Mouse (Mus musculus) B cell, adult 62 days (primary cell): ENCODE results near the gene Moap1. TPM values are rescaled to one million over a fixed set of nuclear protein-coding genes. Genes with fewer than 3 reads are reported as not detected.

Source experiments
- total RNA-seq: library from RNA; stranded (reverse); gene quantifications from 4 replicates; pipeline ENCODE4 v1.2.4, GENCODE M21; 2023

Gene Moap1
- total RNA-seq: 9.7 to 16.3 TPM (median 12.7 TPM) in 4 replicates

GRCm38 (mm10) chr12:102743589-102744574, at the start of gene Moap1, which contains the start of gene Tmem251:
Gene Moap1 (minus strand): TSS chr12:102743661.
Gene Tmem251 (plus strand): TSS chr12:102743762.

GRCm38 (mm10) chr12:102758403-102758756, 14.9 kb upstream of the Moap1 start, which contains the start of gene Gm20604:
Gene Gm20604 (minus strand): TSS chr12:102758672.

GRCm38 (mm10) chr12:102757689-102758402, 14.4 kb upstream of the Moap1 start, which contains the start of the genes Gm28051, Gon7 and Ubr7:
Gene Gm28051 (minus strand): TSS chr12:102757765.
Gene Gon7 (minus strand): TSS chr12:102757803.
Gene Ubr7 (plus strand): TSS chr12:102757967.

GRCm38 (mm10) chr12:102704457-102705198, 38.8 kb downstream of the Moap1 start, which contains the start of gene Itpk1:
Gene Itpk1 (minus strand): TSS chr12:102704930.

Other genes with a start within 250 kb of the Moap1 start
- not detected in 4 replicates for gene Chga, start 188.7 kb downstream of the Moap1 start, total RNA-seq
- gene Itpk1, start 38.7 kb downstream of the Moap1 start, total RNA-seq: 21.5 to 42.6 TPM (median 34.5 TPM) in 4 replicates
- 37.7 to 38.9 TPM (median 38.4 TPM) in 4 replicates for gene Tmem251, start 101 bp upstream of the Moap1 start, total RNA-seq
- not detected in 4 replicates for gene Gm28051, start 14.1 kb upstream of the Moap1 start, total RNA-seq
- gene Gon7, start 14.1 kb upstream of the Moap1 start, total RNA-seq: 29.6 to 33.3 TPM (median 32.1 TPM) in 4 replicates
- 19.3 to 23.8 TPM (median 19.7 TPM) in 4 replicates for gene Ubr7, start 14.3 kb upstream of the Moap1 start, total RNA-seq
- gene Gm20604, start 15.0 kb upstream of the Moap1 start, total RNA-seq: 8.2 to 9.4 TPM (median 8.8 TPM) in 4 replicates
- 41.6 to 46.4 TPM (median 44.5 TPM) in 4 replicates for gene Btbd7, start 134.8 kb upstream of the Moap1 start, total RNA-seq
- not detected in 4 replicates for gene Cox8c, start 155.7 kb upstream of the Moap1 start, total RNA-seq
- gene Unc79, start 205.2 kb upstream of the Moap1 start, total RNA-seq: not detected in 4 replicates